Mouse (Mus musculus) T-helper 2 cell (primary cell): ENCODE data around the gene Epha10.

ENCODE experiments used
- in situ Hi-C: fragments of 300-600 bp; cut with MboI, MseI; formaldehyde crosslinking; loops from one replicate; pipeline ENCODE4 v1.15.1; 2025; ENCODE audit warnings: high pct_unique_total_duplicates

Gene Epha10

DNA sequence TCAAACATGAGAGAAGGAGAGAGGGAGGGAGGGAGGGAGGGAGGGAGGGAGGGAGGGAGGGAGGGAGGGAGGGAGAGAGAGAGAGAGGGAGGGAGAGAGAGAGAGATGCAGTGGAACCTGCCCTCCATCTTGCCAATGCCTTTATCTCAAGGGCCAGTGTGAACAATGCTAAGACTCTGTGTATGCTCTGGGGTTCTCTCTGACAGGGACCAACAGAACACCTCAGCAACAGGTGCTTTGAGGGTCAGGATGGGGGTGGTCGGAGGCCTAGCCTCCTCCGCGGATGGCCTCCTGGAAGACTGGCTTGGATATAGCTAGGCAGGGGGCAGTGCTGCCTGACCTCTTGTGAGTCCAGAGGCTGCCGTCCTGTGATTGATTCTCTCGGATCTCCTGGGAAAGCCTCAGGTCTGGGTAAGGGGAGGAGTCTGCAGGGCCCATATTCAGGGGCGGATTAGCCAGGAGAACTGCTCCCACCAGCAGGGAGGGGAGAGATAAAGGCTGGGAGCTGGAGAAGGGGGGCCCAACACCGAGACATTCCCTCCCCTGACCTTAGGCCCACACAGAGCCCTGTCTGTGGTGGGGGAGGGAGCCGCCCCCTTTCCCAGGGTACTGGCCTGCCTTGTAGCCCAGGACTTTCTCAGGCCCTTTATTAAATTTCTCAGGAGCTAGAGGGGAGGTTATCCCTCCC, 84.4 kb downstream of the Epha10 start:
- in situ Hi-C loops: loop anchor here (25.0 kb wide), 1 partner anchor 747 kb away; no protein-coding TSS in a partner anchor
